Mouse (Mus musculus): ENCODE measurements around the gene Ppp1cc.

Gene Ppp1cc

DNA sequence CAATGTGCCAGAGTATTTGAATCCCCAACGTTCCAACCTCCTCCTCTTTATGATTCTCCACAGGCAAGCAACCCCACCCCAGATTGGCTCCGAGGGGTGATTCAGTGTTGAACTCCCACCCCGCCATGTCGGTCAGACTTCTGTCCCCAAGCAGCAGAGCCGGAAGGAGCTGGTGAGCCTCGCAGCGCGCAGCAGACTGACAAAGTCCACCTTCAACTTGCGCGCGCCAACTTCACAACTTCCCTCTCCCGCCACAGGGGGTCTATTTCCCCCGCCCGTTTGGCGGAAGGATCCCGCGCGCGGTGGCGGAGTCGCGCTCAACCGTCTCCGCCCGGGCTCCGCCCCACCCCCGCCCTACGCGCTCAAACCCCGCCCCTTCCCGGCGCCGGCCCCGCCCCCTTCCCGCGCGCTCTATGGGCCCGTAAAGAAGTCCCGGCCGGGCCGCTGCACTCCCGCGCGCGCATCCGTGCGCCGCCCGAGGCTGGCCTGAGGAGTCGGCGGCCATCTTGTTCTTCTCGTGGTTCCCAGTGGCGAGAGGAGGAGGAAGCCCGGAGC, at the start of gene Ppp1cc:
Gene Ppp1cc, plus strand, starts transcription at position 452 of the 555 bp plus-strand sequence.
- no peaks in the 10 kb centered on the region for H3K36me3 ChIP-seq (ENCODE audit: control insufficient read depth, insufficient read depth, low read length, poor library complexity, severe bottlenecking)
- DNase-seq (ENCODE audit: low read depth, low spot score) = peak; percentile 96
- H3K27me3 ChIP-seq (ENCODE audit: control insufficient read depth, insufficient read depth, low read length, poor library complexity, severe bottlenecking) = no peaks in the 10 kb centered on the region

- Histone ChIP-seq H3K36me3 (ENCODE audit: control insufficient read depth, insufficient read depth, low read length, poor library complexity, severe bottlenecking) (no peaks in the 10 kb centered on the region), H3K27me3 (ENCODE audit: control insufficient read depth, insufficient read depth, low read length, poor library complexity, severe bottlenecking) (no peaks in the 10 kb centered on the region)
- peak; percentile 54 for DNase-seq (ENCODE audit: low read depth, low spot score)
Measured at GRCm38 (mm10) chr5:122109325-122110060, 48.6 kb upstream of the Ppp1cc start.

DNA sequence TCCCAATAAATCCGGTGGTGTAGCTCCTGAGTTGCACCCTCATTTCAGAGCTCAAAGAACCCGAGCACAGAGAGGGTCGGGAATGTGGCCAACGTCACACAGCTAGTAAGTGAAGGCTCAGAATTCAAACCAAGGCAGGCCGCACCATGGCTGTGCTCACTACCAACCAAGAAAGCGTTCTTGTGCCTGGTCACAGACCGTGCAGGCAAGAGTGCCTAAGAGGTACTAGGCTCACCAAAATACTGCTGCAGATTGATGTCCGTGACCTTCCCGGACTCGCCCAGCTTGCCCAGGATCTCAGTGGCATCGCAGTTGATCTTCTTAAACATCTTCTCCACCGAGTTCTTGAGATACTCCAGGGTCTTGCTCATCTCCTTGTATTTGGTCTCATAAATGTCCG, 47.5 kb upstream of the Ppp1cc start:
- no peaks in the 10 kb centered on the region for H3K27me3 ChIP-seq (ENCODE audit: control insufficient read depth, insufficient read depth, low read length, poor library complexity, severe bottlenecking)
- no peak for DNase-seq (ENCODE audit: low read depth, low spot score)
- no peaks in the 10 kb centered on the region for H3K36me3 ChIP-seq (ENCODE audit: control insufficient read depth, insufficient read depth, low read length, poor library complexity, severe bottlenecking)

GRCm38 (mm10) chr5:122111091-122111932, 46.8 kb upstream of the Ppp1cc start:
- no peaks in the 10 kb centered on the region for H3K36me3 ChIP-seq (ENCODE audit: control insufficient read depth, insufficient read depth, low read length, poor library complexity, severe bottlenecking)
- DNase-seq (ENCODE audit: low read depth, low spot score) = no peak
- no peaks in the 10 kb centered on the region for H3K27me3 ChIP-seq (ENCODE audit: control insufficient read depth, insufficient read depth, low read length, poor library complexity, severe bottlenecking)

DNA sequence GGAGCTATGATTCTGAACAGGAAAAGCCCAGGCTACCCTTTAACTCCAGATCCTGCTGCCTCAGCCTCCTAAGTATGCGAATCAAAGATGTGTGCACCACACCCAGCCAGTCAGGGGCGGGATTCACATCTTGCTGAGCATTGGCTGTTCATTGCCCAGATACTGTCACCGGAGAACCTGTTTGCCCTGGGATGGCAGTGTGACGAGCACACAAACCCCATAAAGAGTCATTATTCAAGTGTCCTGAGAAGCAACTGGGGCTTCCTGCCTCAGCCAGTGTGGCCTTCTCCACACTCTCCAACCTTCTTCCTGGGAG, 46.2 kb upstream of the Ppp1cc start:
- DNase-seq (ENCODE audit: low read depth, low spot score) = no peak
- no peaks in the 10 kb centered on the region for H3K36me3 ChIP-seq (ENCODE audit: control insufficient read depth, insufficient read depth, low read length, poor library complexity, severe bottlenecking)
- H3K27me3 ChIP-seq (ENCODE audit: control insufficient read depth, insufficient read depth, low read length, poor library complexity, severe bottlenecking) = no peaks in the 10 kb centered on the region

DNA sequence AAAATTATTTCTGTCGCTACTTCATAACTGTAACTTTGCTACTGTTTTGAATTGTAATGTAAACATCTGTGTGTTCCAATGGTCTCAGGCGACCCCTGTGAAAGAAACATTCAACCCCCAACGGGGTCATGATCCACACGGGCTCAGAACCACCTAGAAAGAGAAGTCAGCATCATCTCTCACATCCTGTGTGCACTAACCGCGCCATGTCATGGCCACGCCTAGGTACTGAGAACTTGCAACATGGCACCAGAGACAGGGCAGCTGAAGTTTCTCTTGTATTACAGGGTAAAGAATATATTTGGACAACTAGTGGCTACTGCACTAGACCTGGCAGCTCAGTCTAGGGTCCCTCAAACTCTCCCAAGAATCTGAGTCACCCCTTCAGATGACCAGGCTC, 44.6 kb upstream of the Ppp1cc start:
- H3K27me3 ChIP-seq (ENCODE audit: control insufficient read depth, insufficient read depth, low read length, poor library complexity, severe bottlenecking) = no peaks in the 10 kb centered on the region
- no peaks in the 10 kb centered on the region for H3K36me3 ChIP-seq (ENCODE audit: control insufficient read depth, insufficient read depth, low read length, poor library complexity, severe bottlenecking)
- DNase-seq (ENCODE audit: low read depth, low spot score) = no peak

DNA sequence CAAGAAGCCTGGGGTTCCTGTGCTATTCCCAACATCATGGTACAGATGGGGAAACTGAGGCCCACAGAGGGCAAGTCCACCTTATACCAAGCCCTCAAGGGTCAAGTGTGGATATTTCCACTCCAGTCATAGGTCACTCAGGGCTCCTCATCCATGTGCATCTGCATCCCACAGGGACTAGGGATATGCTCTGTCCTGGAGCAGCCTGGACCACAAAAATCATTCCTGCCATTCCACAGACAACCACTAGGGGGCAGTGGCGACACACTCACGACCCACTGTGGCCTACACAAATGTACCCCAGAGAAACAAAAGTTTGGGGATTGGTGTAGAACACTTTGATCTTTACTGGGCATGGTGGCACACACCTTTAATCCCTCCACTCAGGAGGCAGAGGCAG, 43.9 kb upstream of the Ppp1cc start:
- H3K36me3 ChIP-seq (ENCODE audit: control insufficient read depth, insufficient read depth, low read length, poor library complexity, severe bottlenecking) = no peaks in the 10 kb centered on the region
- no peaks in the 10 kb centered on the region for H3K27me3 ChIP-seq (ENCODE audit: control insufficient read depth, insufficient read depth, low read length, poor library complexity, severe bottlenecking)
- DNase-seq (ENCODE audit: low read depth, low spot score) = peak; percentile 83

DNA sequence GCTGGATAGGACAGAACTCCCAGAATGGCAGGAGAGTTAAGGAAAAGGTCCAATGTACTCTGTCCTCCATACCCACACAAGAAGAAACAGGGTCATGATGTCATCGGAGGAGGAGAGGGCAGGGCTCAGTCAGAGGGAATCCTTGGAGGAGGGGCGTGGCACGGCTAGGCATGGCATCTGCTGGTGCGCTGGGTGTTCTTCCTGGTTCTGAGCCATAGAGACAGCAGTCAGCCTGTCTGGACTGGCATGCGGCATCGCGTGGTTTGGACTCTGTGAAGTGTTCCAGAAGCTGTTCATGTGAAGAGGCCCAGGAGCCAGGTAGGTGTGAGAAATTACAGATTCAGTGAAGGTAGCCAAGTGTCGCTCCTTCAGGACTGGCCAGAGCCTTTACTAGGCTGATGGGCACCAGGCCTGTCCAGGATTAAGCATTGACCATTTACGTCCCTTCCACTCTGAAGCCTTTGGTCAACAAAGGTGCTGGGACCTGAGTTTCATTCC, 42.8 kb upstream of the Ppp1cc start:
- no peaks in the 10 kb centered on the region for H3K36me3 ChIP-seq (ENCODE audit: control insufficient read depth, insufficient read depth, low read length, poor library complexity, severe bottlenecking)
- no peaks in the 10 kb centered on the region for H3K27me3 ChIP-seq (ENCODE audit: control insufficient read depth, insufficient read depth, low read length, poor library complexity, severe bottlenecking)
- no peak for DNase-seq (ENCODE audit: low read depth, low spot score)

DNA sequence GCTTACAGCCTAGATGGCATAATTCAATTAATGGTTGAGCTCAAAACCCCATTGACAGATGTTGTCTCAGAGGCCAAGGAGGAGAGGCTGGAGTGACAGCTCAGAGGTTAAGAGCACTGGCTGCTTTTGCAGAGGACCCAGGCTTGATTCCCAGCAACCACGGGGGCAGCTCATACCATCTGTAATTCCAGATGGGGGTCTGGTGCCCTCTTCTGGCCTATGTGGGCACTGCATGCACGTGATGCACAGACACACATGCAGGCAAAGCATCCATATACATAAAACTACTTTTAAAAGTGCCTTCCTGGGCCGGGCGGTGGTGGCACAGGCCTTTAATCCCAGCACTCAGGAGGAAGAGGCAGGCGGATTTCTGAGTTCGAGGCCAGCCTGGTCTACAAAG, 41.8 kb upstream of the Ppp1cc start:
- H3K36me3 ChIP-seq (ENCODE audit: control insufficient read depth, insufficient read depth, low read length, poor library complexity, severe bottlenecking) = no peaks in the 10 kb centered on the region
- peak; percentile 50 for DNase-seq (ENCODE audit: low read depth, low spot score)
- H3K27me3 ChIP-seq (ENCODE audit: control insufficient read depth, insufficient read depth, low read length, poor library complexity, severe bottlenecking) = no peaks in the 10 kb centered on the region

DNA sequence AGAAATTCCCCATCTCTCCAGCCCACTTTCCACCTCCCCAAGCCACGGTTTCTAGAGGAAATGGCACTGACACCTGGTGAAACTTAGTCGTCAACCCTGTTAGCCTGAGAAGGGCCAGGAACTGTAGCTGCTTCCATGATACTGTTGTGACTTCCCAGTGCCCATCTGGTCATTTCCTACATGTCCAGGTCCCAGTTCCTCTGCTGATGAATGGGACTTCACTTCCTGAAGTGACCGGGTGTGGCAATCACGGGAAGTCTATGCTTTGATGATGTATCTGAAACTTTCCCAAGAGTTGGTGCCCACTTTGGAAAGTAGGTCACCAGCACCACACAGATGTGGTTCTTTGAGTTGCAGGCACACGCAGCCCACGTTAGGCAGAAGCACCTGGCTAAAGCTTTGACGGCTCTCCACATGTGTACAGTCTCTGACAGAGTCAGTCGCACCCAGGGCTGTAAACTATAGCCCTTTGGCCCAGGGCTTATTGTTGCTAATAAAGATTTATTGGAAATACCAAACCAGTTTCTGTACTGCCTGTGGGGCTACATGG, 32.8 kb upstream of the Ppp1cc start:
- H3K36me3 ChIP-seq (ENCODE audit: control insufficient read depth, insufficient read depth, low read length, poor library complexity, severe bottlenecking) = no peaks in the 10 kb centered on the region
- no peak for DNase-seq (ENCODE audit: low read depth, low spot score)
- no peaks in the 10 kb centered on the region for H3K27me3 ChIP-seq (ENCODE audit: control insufficient read depth, insufficient read depth, low read length, poor library complexity, severe bottlenecking)

GRCm38 (mm10) chr5:122129068-122129655, 28.9 kb upstream of the Ppp1cc start:
- no peaks in the 10 kb centered on the region for H3K27me3 ChIP-seq (ENCODE audit: control insufficient read depth, insufficient read depth, low read length, poor library complexity, severe bottlenecking)
- H3K36me3 ChIP-seq (ENCODE audit: control insufficient read depth, insufficient read depth, low read length, poor library complexity, severe bottlenecking) = no peaks in the 10 kb centered on the region
- peak; percentile 87 for DNase-seq (ENCODE audit: low read depth, low spot score)

GRCm38 (mm10) chr5:122130341-122130998, 27.6 kb upstream of the Ppp1cc start:
- DNase-seq (ENCODE audit: low read depth, low spot score) = no peak
- H3K36me3 ChIP-seq (ENCODE audit: control insufficient read depth, insufficient read depth, low read length, poor library complexity, severe bottlenecking) = no peaks in the 10 kb centered on the region
- no peaks in the 10 kb centered on the region for H3K27me3 ChIP-seq (ENCODE audit: control insufficient read depth, insufficient read depth, low read length, poor library complexity, severe bottlenecking)

GRCm38 (mm10) chr5:122131076-122132051, 26.7 kb upstream of the Ppp1cc start:
- DNase-seq (ENCODE audit: low read depth, low spot score) = peak; percentile 92
- no peaks in the 10 kb centered on the region for H3K36me3 ChIP-seq (ENCODE audit: control insufficient read depth, insufficient read depth, low read length, poor library complexity, severe bottlenecking)
- H3K27me3 ChIP-seq (ENCODE audit: control insufficient read depth, insufficient read depth, low read length, poor library complexity, severe bottlenecking) = no peaks in the 10 kb centered on the region

Data from splenic B cell, adult 2 months (primary cell).